Mouse (Mus musculus) stomach, embryonic 16.5 days (tissue): ENCODE measurements around the gene Gja3. TPM values are rescaled to one million over a fixed set of nuclear protein-coding genes. Genes with fewer than 3 reads are reported as not detected.
"Not testable (repeated sequence)": the region's sequence is repeated elsewhere in the genome, so short reads cannot be mapped to it uniquely, and the experiment has no call there.

ENCODE experiments used
- ATAC-seq: fragments of 200-750 bp; cut with Nextera tagmentation; 2 replicates; pipeline ENCODE4 v1.8.0; 2017; ENCODE audit warnings: moderate number of reproducible peaks, moderate TSS enrichment; ENCODE audit not compliant: insufficient read depth, low FRiP score
- H3K27ac ChIP-seq: fragments of 300-500 bp; sonication (generic); 2 replicates; pipeline ENCODE4 v1.5.1; 2014; ENCODE audit warnings: low read length
- H3K27me3 ChIP-seq: fragments of 300-500 bp; sonication (generic); 2 replicates; pipeline ENCODE4 v1.6.1; 2014; ENCODE audit warnings: low read length, control low read depth, mixed read lengths; ENCODE audit not compliant: control insufficient read depth, insufficient read depth
- H3K36me3 ChIP-seq: fragments of 300-500 bp; sonication (generic); 2 replicates; pipeline ENCODE4 v1.6.1; 2014; ENCODE audit warnings: low read length; ENCODE audit not compliant: control insufficient read depth, insufficient read depth
- H3K4me1 ChIP-seq: fragments of 300-500 bp; sonication (generic); 2 replicates; pipeline ENCODE4 v1.6.1; 2014; ENCODE audit warnings: low read length, control low read depth, mixed read lengths; ENCODE audit not compliant: control insufficient read depth, insufficient read depth
- H3K4me2 ChIP-seq: fragments of 300-500 bp; sonication (generic); 2 replicates; pipeline ENCODE4 v1.6.1; 2014; ENCODE audit warnings: low read depth, low read length, mixed read lengths
- H3K4me3 ChIP-seq: fragments of 300-500 bp; sonication (generic); replicated peaks from 2 replicates; pipeline ENCODE4 v1.5.1; 2014; ENCODE audit warnings: mild to moderate bottlenecking, low read length
- H3K9ac ChIP-seq: fragments of 300-500 bp; sonication (generic); 2 replicates; pipeline ENCODE4 v1.6.1; 2014; ENCODE audit warnings: low read length
- H3K9me3 ChIP-seq: fragments of 300-500 bp; sonication (generic); replicated peaks from 2 replicates; pipeline ENCODE4 v1.6.1; 2016; ENCODE audit warnings: low read length, control low read depth; ENCODE audit not compliant: control insufficient read depth
- WGBS: fragments of 180-500 bp; shearing (Covaris S2); extraction: QIAGEN DNeasy Blood & Tissue Kit; methylation state at CpG from one replicate; pipeline ENCODE4 v1.1.7; 2014; 5-methylcytosine and 5-hydroxymethylcytosine counted together
- polyA plus RNA-seq: library from polyadenylated mRNA; unstranded; fragments of >200 nt; fragmentation: Nextera tagmentation; extraction: Ambion mirVana; gene quantifications from 2 replicates; pipeline ENCODE4 v1.2.1, GENCODE M21; 2015

Gja3 gene
- polyA plus RNA-seq, 1 experiment from 2014 or later: 2.0 TPM

DNA sequence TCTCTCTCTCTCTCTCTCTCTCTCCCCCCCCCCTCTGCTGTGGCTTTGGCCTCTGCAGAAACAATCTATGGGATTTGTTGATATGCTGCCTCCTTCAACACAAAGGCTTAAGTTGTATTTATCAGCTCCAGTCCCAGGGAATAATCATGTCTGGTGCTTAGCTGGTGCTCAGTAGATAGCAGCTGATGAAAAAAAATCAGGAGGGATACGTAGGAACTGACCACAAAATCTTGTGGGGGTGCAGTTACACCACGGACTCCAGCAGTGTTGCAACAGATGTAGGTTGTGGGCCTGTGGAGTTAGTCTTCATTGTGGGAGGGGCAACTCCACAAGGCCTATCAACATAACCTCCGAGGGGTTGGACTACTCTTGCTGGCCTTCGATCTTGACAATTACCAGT lies 38.0 kb upstream of the Gja3 start:
- 71% methylated on average over 4 of the region's 4 CpGs for WGBS
- no peak overlapping the region for H3K27ac ChIP-seq
- no peaks in the 10 kb centered on the region for H3K27me3 ChIP-seq
- H3K4me3 ChIP-seq: no peak overlapping the region
- no peak overlapping the region for H3K4me2 ChIP-seq
- no peaks in the 10 kb centered on the region for H3K9me3 ChIP-seq
- no peak for ATAC-seq
- no peak overlapping the region for H3K9ac ChIP-seq
- H3K4me1 ChIP-seq: no peaks in the 10 kb centered on the region
- no peaks in the 10 kb centered on the region for H3K36me3 ChIP-seq

GRCm38 (mm10) chr14:57093029-57093428 lies 35.1 kb upstream of the Gja3 start:
- H3K4me2 ChIP-seq: no peak overlapping the region
- no peak for ATAC-seq
- H3K27me3 ChIP-seq: no peaks in the 10 kb centered on the region
- H3K4me1 ChIP-seq: no peaks in the 10 kb centered on the region
- no peak overlapping the region for H3K27ac ChIP-seq
- no peaks in the 10 kb centered on the region for H3K36me3 ChIP-seq
- WGBS: 5% methylated on average over 8 of the region's 8 CpGs
- H3K9me3 ChIP-seq: no peaks in the 10 kb centered on the region
- H3K4me3 ChIP-seq: no peak overlapping the region
- H3K9ac ChIP-seq: no peak overlapping the region

GRCm38 (mm10) chr14:57090001-57090400 lies 32.1 kb upstream of the Gja3 start:
- no peaks in the 10 kb centered on the region for H3K36me3 ChIP-seq
- no peaks in the 10 kb centered on the region for H3K27me3 ChIP-seq
- H3K9me3 ChIP-seq: no peaks in the 10 kb centered on the region
- H3K27ac ChIP-seq: no peak overlapping the region
- H3K4me1 ChIP-seq: no peaks in the 10 kb centered on the region; the same call in 1 of the 2 replicates
- H3K9ac ChIP-seq: no peak overlapping the region
- ATAC-seq: no peak
- no peak overlapping the region for H3K4me3 ChIP-seq
- H3K4me2 ChIP-seq: no peak overlapping the region
- WGBS: 41% methylated on average over 2 of the region's 2 CpGs

DNA sequence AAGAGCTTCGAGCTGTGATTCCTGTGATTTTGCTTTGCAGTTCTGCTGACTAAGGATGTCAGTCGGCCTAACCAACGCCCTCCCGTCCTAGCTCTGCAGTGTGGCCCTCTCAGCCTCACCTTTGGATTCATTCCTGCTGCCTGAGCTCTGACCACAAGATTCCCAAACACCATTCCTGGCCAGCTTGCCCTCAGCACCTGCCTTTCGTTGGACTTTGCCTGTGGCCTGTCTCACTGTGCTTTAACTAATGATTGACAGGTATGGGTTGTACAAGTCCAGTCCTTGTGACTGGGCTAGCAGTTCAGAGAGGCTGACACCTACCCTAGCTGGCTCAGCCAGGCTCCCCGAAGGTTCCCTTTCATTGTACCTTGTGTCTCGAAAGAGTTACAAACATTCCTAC lies 31.2 kb upstream of the Gja3 start:
- H3K27ac ChIP-seq: no peak overlapping the region
- H3K4me2 ChIP-seq: no peak overlapping the region
- peak; percentile 56; the same call in 1 of the 2 replicates for ATAC-seq
- no peaks in the 10 kb centered on the region for H3K9me3 ChIP-seq
- H3K36me3 ChIP-seq: no peaks in the 10 kb centered on the region
- no peaks in the 10 kb centered on the region for H3K27me3 ChIP-seq
- WGBS: 73% methylated on average over 7 of the region's 7 CpGs
- peaks cover 6% of the 10 kb centered on the region; the same call in 1 of the 2 replicates for H3K4me1 ChIP-seq
- no peak overlapping the region for H3K9ac ChIP-seq
- H3K4me3 ChIP-seq: no peak overlapping the region

GRCm38 (mm10) chr14:57084180-57084668 lies 26.3 kb upstream of the Gja3 start:
- Histone ChIP-seq H3K27me3 (no peaks in the 10 kb centered on the region), H3K4me3 (no peak overlapping the region), H3K4me1 (peaks cover 10% of the 10 kb centered on the region; the same call in 1 of the 2 replicates), H3K36me3 (no peaks in the 10 kb centered on the region), H3K4me2 (no peak overlapping the region), H3K9ac (0 out of 2 replicates have a peak overlapping the region, but pooled peaks have one; percentile 46), H3K27ac (peak overlapping the region; percentile 31; the same call in 1 of the 2 replicates), H3K9me3 (no peaks in the 10 kb centered on the region)
- 19% methylated on average over 11 of the region's 11 CpGs for WGBS
- ATAC-seq: no peak

DNA sequence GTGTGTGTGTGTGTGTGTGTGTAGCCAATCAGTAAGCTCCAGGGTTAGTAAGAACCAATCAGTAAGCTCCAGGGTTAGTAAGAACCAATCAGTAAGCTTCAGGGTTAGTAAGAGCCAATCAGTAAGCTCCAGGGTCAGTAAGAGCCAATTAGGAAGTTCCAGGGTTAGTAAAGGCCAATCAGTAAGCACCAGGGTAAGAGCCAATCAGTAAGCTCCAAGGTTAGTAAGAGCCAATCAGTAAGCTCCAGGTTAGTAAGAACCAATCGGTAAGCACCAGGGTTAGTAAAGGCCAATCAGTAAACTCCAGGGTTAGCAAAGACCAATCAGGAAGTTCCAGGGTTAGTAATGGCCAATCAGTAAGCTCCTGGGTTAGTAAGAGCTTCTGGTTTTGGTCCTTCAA lies 25.0 kb upstream of the Gja3 start:
- Histone ChIP-seq H3K4me2 (no peak overlapping the region), H3K36me3 (no peaks in the 10 kb centered on the region), H3K4me3 (no peak overlapping the region), H3K4me1 (peaks cover 10% of the 10 kb centered on the region; the same call in 1 of the 2 replicates), H3K9ac (no peak overlapping the region), H3K27ac (no peak overlapping the region), H3K27me3 (no peaks in the 10 kb centered on the region), H3K9me3 (no peaks in the 10 kb centered on the region)
- 92% methylated on average over 1 of the region's 1 CpGs for WGBS
- ATAC-seq: no peak

DNA sequence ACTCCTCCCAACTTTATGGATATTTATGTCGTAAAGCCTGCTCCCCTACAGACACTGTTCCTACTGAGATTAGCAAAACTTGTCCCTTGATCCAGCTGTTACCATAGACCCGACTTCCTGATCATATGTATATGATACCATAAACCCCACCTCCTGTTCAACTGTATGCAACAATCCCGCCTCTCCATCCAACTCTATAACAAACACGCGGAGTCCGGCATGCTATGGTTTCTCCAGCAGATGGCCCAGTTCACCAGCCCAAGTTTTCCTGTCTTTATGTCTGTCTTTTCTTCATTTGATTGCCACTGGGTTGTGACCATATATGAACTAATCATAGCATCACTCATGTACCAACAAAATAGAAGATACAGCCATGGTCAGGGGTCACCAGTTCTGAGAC lies 17.6 kb upstream of the Gja3 start:
- no peaks in the 10 kb centered on the region for H3K4me1 ChIP-seq
- ATAC-seq: no peak
- H3K27ac ChIP-seq: no peak overlapping the region
- H3K4me3 ChIP-seq: no peak overlapping the region
- H3K27me3 ChIP-seq: no peaks in the 10 kb centered on the region
- no peak overlapping the region for H3K4me2 ChIP-seq
- H3K36me3 ChIP-seq: no peaks in the 10 kb centered on the region
- H3K9me3 ChIP-seq: no peaks in the 10 kb centered on the region
- H3K9ac ChIP-seq: no peak overlapping the region
- 79% methylated on average over 6 of the region's 6 CpGs for WGBS

- H3K9ac ChIP-seq, H3K9me3 ChIP-seq, H3K27ac ChIP-seq, H3K4me2 ChIP-seq, H3K4me3 ChIP-seq, ATAC-seq, H3K27me3 ChIP-seq, H3K36me3 ChIP-seq, H3K4me1 ChIP-seq: not testable (repeated sequence)
- 0% methylated on average over 2 of the region's 2 CpGs for WGBS
These were observed 12.0 kb upstream of the Gja3 start for GRCm38 (mm10) chr14:57069906-57070305.

DNA sequence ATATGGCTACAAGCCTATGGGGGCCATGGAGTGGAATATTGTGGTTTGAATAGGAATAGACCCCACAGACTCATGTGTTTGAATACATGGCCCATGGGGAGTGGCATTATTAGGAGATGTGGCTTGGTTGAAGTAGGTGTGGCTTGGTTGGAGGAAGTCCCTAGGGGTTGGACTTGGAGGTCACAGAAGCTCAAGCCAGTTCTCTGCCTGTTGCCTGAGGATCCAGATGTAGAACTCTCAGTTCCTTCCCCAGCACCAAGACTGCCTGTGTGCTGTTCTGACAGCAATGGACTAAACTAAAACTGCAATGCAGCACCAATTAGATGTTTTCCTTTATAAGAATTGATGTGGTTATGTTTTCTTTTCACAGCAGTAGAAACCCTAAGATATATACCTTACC lies 8.2 kb upstream of the Gja3 start:
- Histone ChIP-seq H3K27ac (no peak overlapping the region), H3K4me2 (no peak overlapping the region), H3K4me3 (no peak overlapping the region), H3K36me3 (no peaks in the 10 kb centered on the region), H3K27me3 (no peaks in the 10 kb centered on the region), H3K4me1 (no peaks in the 10 kb centered on the region), H3K9ac (no peak overlapping the region), H3K9me3 (no peaks in the 10 kb centered on the region)
- no peak for ATAC-seq

GRCm38 (mm10) chr14:57060052-57060451 lies 2.2 kb upstream of the Gja3 start:
- WGBS: 0% methylated on average over 1 of the region's 1 CpGs
- not testable (repeated sequence) for H3K36me3 ChIP-seq, H3K9me3 ChIP-seq, H3K27ac ChIP-seq, H3K4me1 ChIP-seq, H3K4me2 ChIP-seq, H3K4me3 ChIP-seq, H3K9ac ChIP-seq
- ATAC-seq: 0 out of 2 replicates have a peak, but pooled peaks have one; percentile 41
- H3K27me3 ChIP-seq: peaks cover 39% of the 10 kb centered on the region
